Mouse (Mus musculus): ENCODE results near the gene Ppp1r35. TPM values are rescaled to one million over a fixed set of nuclear protein-coding genes. Genes with fewer than 3 reads are reported as not detected.
"Not testable (repeated sequence)": the region's sequence is repeated elsewhere in the genome, so short reads cannot be mapped to it uniquely, and the experiment has no call there.

The Ppp1r35 gene
- total and polyA plus RNA-seq, 2 experiments from 2014 or later, result 28.8 to 41.8 TPM

GRCm38 (mm10) chr5:137746282-137746850 lies 32.3 kb upstream of the Ppp1r35 start:
- WGBS, result 2% methylated on average over 19 of the region's 20 CpGs
- Histone ChIP-seq H3K36me3 (ENCODE audit: insufficient read depth) (peaks cover 5% of the 10 kb centered on the region), H3K27me3 (ENCODE audit: insufficient read depth, low read length) (no peaks in the 10 kb centered on the region), H3K27ac (ENCODE audit: low read depth, low read length) (peak overlapping the region; percentile 85), H3K4me1 (ENCODE audit: insufficient read depth) (peaks cover 6% of the 10 kb centered on the region; the same call in 1 of the 2 replicates), H3K4me2 (ENCODE audit: low read depth) (peak overlapping the region; percentile 94), H3K9ac (peak overlapping the region; percentile 60), H3K4me3 (ENCODE audit: low read depth, low read length) (peak overlapping the region; percentile 55), H3K9me3 (ENCODE audit: low read length) (no peaks in the 10 kb centered on the region)
- DNase-seq (no peak), ATAC-seq (peak; percentile 1; the same call in 1 of the 2 replicates)
- TF ChIP-seq CTCF (IDR thresholded peaks at IDR 0.05; ENCODE audit: low read depth), result no peak

GRCm38 (mm10) chr5:137746851-137747325 lies 31.8 kb upstream of the Ppp1r35 start:
- H3K36me3 ChIP-seq (ENCODE audit: insufficient read depth), result peaks cover 10% of the 10 kb centered on the region
- no peaks in the 10 kb centered on the region for H3K9me3 ChIP-seq (ENCODE audit: low read length)
- H3K27me3 ChIP-seq (ENCODE audit: insufficient read depth, low read length), result no peaks in the 10 kb centered on the region
- H3K27ac ChIP-seq (ENCODE audit: low read depth, low read length), result peak overlapping the region; percentile 85
- peak overlapping the region; percentile 55 for H3K4me3 ChIP-seq (ENCODE audit: low read depth, low read length)
- H3K4me2 ChIP-seq (ENCODE audit: low read depth), result peak overlapping the region; percentile 94
- WGBS, result under 1% methylated on average over 16 of the region's 16 CpGs
- no peak for TF ChIP-seq CTCF (IDR thresholded peaks at IDR 0.05; ENCODE audit: low read depth)
- H3K9ac ChIP-seq, result peak overlapping the region; percentile 60
- ATAC-seq (no peak), DNase-seq (no peak)
- peaks cover 6% of the 10 kb centered on the region; the same call in 1 of the 2 replicates for H3K4me1 ChIP-seq (ENCODE audit: insufficient read depth)

DNA sequence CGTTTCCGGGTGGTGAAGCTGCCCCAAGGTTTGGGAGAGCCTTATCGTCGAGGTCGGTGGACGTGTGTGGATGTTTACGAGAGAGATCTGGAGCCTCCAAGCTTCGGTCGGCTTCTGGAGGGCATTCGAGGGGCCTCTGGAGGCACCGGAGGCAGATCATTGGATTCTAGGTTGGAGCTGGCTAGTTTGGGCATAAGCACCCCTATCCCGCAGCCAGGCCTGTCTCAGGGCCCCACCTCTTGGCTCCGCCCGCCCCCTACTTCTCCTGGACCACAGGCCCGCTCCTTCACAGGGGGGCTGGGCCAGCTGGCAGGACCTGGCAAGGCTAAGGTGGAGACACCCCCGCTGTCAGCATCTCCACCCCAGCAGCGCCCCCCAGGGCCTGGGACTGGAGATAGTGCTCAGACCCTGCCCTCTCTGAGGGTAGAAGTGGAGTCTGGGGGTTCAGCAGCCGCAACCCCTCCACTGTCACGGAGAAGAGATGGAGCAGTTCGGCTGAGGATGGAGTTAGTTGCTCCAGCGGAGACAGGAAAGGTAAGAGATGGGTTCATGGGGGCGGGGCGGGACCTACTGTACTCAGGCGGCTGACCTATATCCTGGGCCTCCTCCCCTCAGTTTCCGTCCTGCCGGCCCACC lies 31.2 kb upstream of the Ppp1r35 start:
- Histone ChIP-seq H3K36me3 (ENCODE audit: insufficient read depth) (peaks cover 12% of the 10 kb centered on the region), H3K4me3 (ENCODE audit: low read depth, low read length) (peak overlapping the region; percentile 55), H3K27ac (ENCODE audit: low read depth, low read length) (peak overlapping the region; percentile 85), H3K4me1 (ENCODE audit: insufficient read depth) (peaks cover 6% of the 10 kb centered on the region; the same call in 1 of the 2 replicates), H3K4me2 (ENCODE audit: low read depth) (peak overlapping the region; percentile 94), H3K9me3 (ENCODE audit: low read length) (no peaks in the 10 kb centered on the region), H3K9ac (peak overlapping the region; percentile 60), H3K27me3 (ENCODE audit: insufficient read depth, low read length) (no peaks in the 10 kb centered on the region)
- ATAC-seq (no peak), DNase-seq (no peak)
- peak; percentile 40; the same call in 1 of the 2 replicates for TF ChIP-seq CTCF (IDR thresholded peaks at IDR 0.05; ENCODE audit: low read depth)
- 6% methylated on average over 26 of the region's 26 CpGs for WGBS

GRCm38 (mm10) chr5:137748130-137748770 lies 30.4 kb upstream of the Ppp1r35 start:
- DNase-seq, result no peak
- Histone ChIP-seq H3K36me3 (ENCODE audit: insufficient read depth) (peaks cover 16% of the 10 kb centered on the region), H3K9ac (peak overlapping the region; percentile 43), H3K4me2 (ENCODE audit: low read depth) (peak overlapping the region; percentile 94), H3K27ac (ENCODE audit: low read depth, low read length) (peak overlapping the region; percentile 85; the same call in 1 of the 2 replicates), H3K9me3 (ENCODE audit: low read length) (no peaks in the 10 kb centered on the region), H3K27me3 (ENCODE audit: insufficient read depth, low read length) (no peaks in the 10 kb centered on the region), H3K4me3 (ENCODE audit: low read depth, low read length) (peak overlapping the region; percentile 55), H3K4me1 (ENCODE audit: insufficient read depth) (peaks cover 6% of the 10 kb centered on the region; the same call in 1 of the 2 replicates)
- no peak for TF ChIP-seq CTCF (IDR thresholded peaks at IDR 0.05; ENCODE audit: low read depth)
- ATAC-seq, result no peak
- 34% methylated on average over 5 of the region's 5 CpGs for WGBS

- H3K4me1 ChIP-seq (ENCODE audit: insufficient read depth), result peaks cover 6% of the 10 kb centered on the region; the same call in 1 of the 2 replicates
- WGBS, result 79% methylated on average over 6 of the region's 6 CpGs
- no peak overlapping the region for H3K4me3 ChIP-seq (ENCODE audit: low read depth, low read length)
- ATAC-seq, result no peak
- no peak overlapping the region for H3K27ac ChIP-seq (ENCODE audit: low read depth, low read length)
- no peak overlapping the region for H3K4me2 ChIP-seq (ENCODE audit: low read depth)
- H3K36me3 ChIP-seq (ENCODE audit: insufficient read depth), result peaks cover 24% of the 10 kb centered on the region
- H3K9me3 ChIP-seq (ENCODE audit: low read length), result no peaks in the 10 kb centered on the region
- TF ChIP-seq CTCF (IDR thresholded peaks at IDR 0.05; ENCODE audit: low read depth), result no peak
- H3K27me3 ChIP-seq (ENCODE audit: insufficient read depth, low read length), result no peaks in the 10 kb centered on the region
- no peak for DNase-seq
- no peak overlapping the region for H3K9ac ChIP-seq
Measured at GRCm38 (mm10) chr5:137749196-137749836, 29.3 kb upstream of the Ppp1r35 start.

- H3K4me1 ChIP-seq (ENCODE audit: insufficient read depth); ATAC-seq; H3K4me2 ChIP-seq (ENCODE audit: low read depth); H3K9ac ChIP-seq; H3K27ac ChIP-seq (ENCODE audit: low read depth, low read length); H3K4me3 ChIP-seq (ENCODE audit: low read depth, low read length); H3K27me3 ChIP-seq (ENCODE audit: insufficient read depth, low read length); H3K9me3 ChIP-seq (ENCODE audit: low read length); DNase-seq: not testable (repeated sequence)
- WGBS, result 94% methylated on average over 6 of the region's 8 CpGs
- peaks cover 24% of the 10 kb centered on the region for H3K36me3 ChIP-seq (ENCODE audit: insufficient read depth)
Measured at GRCm38 (mm10) chr5:137750212-137750611, 28.4 kb upstream of the Ppp1r35 start.
